Mouse (Mus musculus): ENCODE data around the gene Slc27a1. TPM values are rescaled to one million over a fixed set of nuclear protein-coding genes. Genes with fewer than 3 reads are reported as not detected.

The Slc27a1 gene
- total and polyA plus RNA-seq, 3 experiments: 0.33 TPM; not detected in 2

GRCm38 (mm10) chr8:71629096-71629697 is 60.5 kb downstream of the Slc27a1 start:
- TF ChIP-seq GATA1 (IDR thresholded peaks at IDR 0.05; ENCODE audit: borderline replicate concordance, low read length): no peak
- TF ChIP-seq TAL1 (conservative IDR thresholded peaks at IDR 0.05; ENCODE audit: low read depth, low read length): no peak
- no peak for TF ChIP-seq POLR2AphosphoS5 (IDR thresholded peaks at IDR 0.05; ENCODE audit: insufficient replicate concordance, low read depth, low read length)
- TF ChIP-seq GATA2 (IDR thresholded peaks at IDR 0.05; ENCODE audit: borderline replicate concordance, low read depth, low read length): no peak
- TF ChIP-seq CTCF (IDR thresholded peaks at IDR 0.05; ENCODE audit: low read depth, low read length): no peak
- Histone ChIP-seq H3K27me3 (ENCODE audit: insufficient read depth, low read length) (peaks cover 37% of the 10 kb centered on the region), H3K9me3 (replicated peaks) (peaks cover 13% of the 10 kb centered on the region), H3K4me3 (ENCODE audit: low read depth, low read length) (peak overlapping the region; percentile 18; the same call in 1 of the 2 replicates), H3K4me1 (ENCODE audit: insufficient read depth, low read depth, low read length) (peaks cover 48% of the 10 kb centered on the region), H3K36me3 (replicated peaks) (peaks cover 46% of the 10 kb centered on the region)
- DNase-seq (ENCODE audit: low spot score): peak; percentile 42
- no peak for ATAC-seq (ENCODE audit: extremely low read depth, insufficient number of reproducible peaks, low FRiP score, poor library complexity, severe bottlenecking)

GRCm38 (mm10) chr8:71629781-71630212 is 61.1 kb downstream of the Slc27a1 start:
- no peak for TF ChIP-seq GATA1 (IDR thresholded peaks at IDR 0.05; ENCODE audit: borderline replicate concordance, low read length)
- no peak for TF ChIP-seq GATA2 (IDR thresholded peaks at IDR 0.05; ENCODE audit: borderline replicate concordance, low read depth, low read length)
- TF ChIP-seq POLR2AphosphoS5 (IDR thresholded peaks at IDR 0.05; ENCODE audit: insufficient replicate concordance, low read depth, low read length): no peak
- no peak for TF ChIP-seq TAL1 (conservative IDR thresholded peaks at IDR 0.05; ENCODE audit: low read depth, low read length)
- no peak for TF ChIP-seq CTCF (IDR thresholded peaks at IDR 0.05; ENCODE audit: low read depth, low read length)
- peaks cover 54% of the 10 kb centered on the region for H3K4me1 ChIP-seq (ENCODE audit: insufficient read depth, low read depth, low read length)
- ATAC-seq (ENCODE audit: extremely low read depth, insufficient number of reproducible peaks, low FRiP score, poor library complexity, severe bottlenecking): no peak
- peaks cover 40% of the 10 kb centered on the region for H3K36me3 ChIP-seq (replicated peaks)
- peak overlapping the region; percentile 18; the same call in 1 of the 2 replicates for H3K4me3 ChIP-seq (ENCODE audit: low read depth, low read length)
- no peak for DNase-seq (ENCODE audit: low spot score)
- H3K9me3 ChIP-seq (replicated peaks): peaks cover 13% of the 10 kb centered on the region
- H3K27me3 ChIP-seq (ENCODE audit: insufficient read depth, low read length): peaks cover 43% of the 10 kb centered on the region

GRCm38 (mm10) chr8:71630761-71631160 is 62.1 kb downstream of the Slc27a1 start:
- H3K4me3 ChIP-seq (ENCODE audit: low read depth, low read length): no peak overlapping the region
- H3K9me3 ChIP-seq (replicated peaks): peaks cover 13% of the 10 kb centered on the region
- DNase-seq (ENCODE audit: low spot score): no peak
- H3K4me1 ChIP-seq (ENCODE audit: insufficient read depth, low read depth, low read length): peaks cover 54% of the 10 kb centered on the region
- TF ChIP-seq GATA1 (IDR thresholded peaks at IDR 0.05; ENCODE audit: borderline replicate concordance, low read length) (no peak), POLR2AphosphoS5 (IDR thresholded peaks at IDR 0.05; ENCODE audit: insufficient replicate concordance, low read depth, low read length) (no peak), TAL1 (conservative IDR thresholded peaks at IDR 0.05; ENCODE audit: low read depth, low read length) (no peak), GATA2 (IDR thresholded peaks at IDR 0.05; ENCODE audit: borderline replicate concordance, low read depth, low read length) (no peak), CTCF (IDR thresholded peaks at IDR 0.05; ENCODE audit: low read depth, low read length) (no peak)
- peaks cover 52% of the 10 kb centered on the region for H3K27me3 ChIP-seq (ENCODE audit: insufficient read depth, low read length)
- no peak for ATAC-seq (ENCODE audit: extremely low read depth, insufficient number of reproducible peaks, low FRiP score, poor library complexity, severe bottlenecking)
- H3K36me3 ChIP-seq (replicated peaks): peaks cover 30% of the 10 kb centered on the region

- no peak for DNase-seq (ENCODE audit: low spot score)
- Histone ChIP-seq H3K4me3 (ENCODE audit: low read depth, low read length) (no peak overlapping the region), H3K9me3 (replicated peaks) (peaks cover 13% of the 10 kb centered on the region), H3K27me3 (ENCODE audit: insufficient read depth, low read length) (peaks cover 63% of the 10 kb centered on the region), H3K36me3 (replicated peaks) (peaks cover 20% of the 10 kb centered on the region), H3K4me1 (ENCODE audit: insufficient read depth, low read depth, low read length) (peaks cover 54% of the 10 kb centered on the region)
- TF ChIP-seq TAL1 (conservative IDR thresholded peaks at IDR 0.05; ENCODE audit: low read depth, low read length) (no peak), GATA2 (IDR thresholded peaks at IDR 0.05; ENCODE audit: borderline replicate concordance, low read depth, low read length) (no peak), CTCF (IDR thresholded peaks at IDR 0.05; ENCODE audit: low read depth, low read length) (no peak), GATA1 (IDR thresholded peaks at IDR 0.05; ENCODE audit: borderline replicate concordance, low read length) (no peak), POLR2AphosphoS5 (IDR thresholded peaks at IDR 0.05; ENCODE audit: insufficient replicate concordance, low read depth, low read length) (no peak)
- no peak for ATAC-seq (ENCODE audit: extremely low read depth, insufficient number of reproducible peaks, low FRiP score, poor library complexity, severe bottlenecking)
Observed at GRCm38 (mm10) chr8:71631897-71632296, 63.2 kb downstream of the Slc27a1 start.

GRCm38 (mm10) chr8:71633164-71633563 is 64.5 kb downstream of the Slc27a1 start:
- H3K4me3 ChIP-seq (ENCODE audit: low read depth, low read length): no peak overlapping the region
- no peak for TF ChIP-seq CTCF (IDR thresholded peaks at IDR 0.05; ENCODE audit: low read depth, low read length)
- TF ChIP-seq GATA2 (IDR thresholded peaks at IDR 0.05; ENCODE audit: borderline replicate concordance, low read depth, low read length): no peak
- TF ChIP-seq POLR2AphosphoS5 (IDR thresholded peaks at IDR 0.05; ENCODE audit: insufficient replicate concordance, low read depth, low read length): no peak
- no peak for TF ChIP-seq TAL1 (conservative IDR thresholded peaks at IDR 0.05; ENCODE audit: low read depth, low read length)
- no peak for TF ChIP-seq GATA1 (IDR thresholded peaks at IDR 0.05; ENCODE audit: borderline replicate concordance, low read length)
- H3K9me3 ChIP-seq (replicated peaks): peaks cover 13% of the 10 kb centered on the region
- peaks cover 46% of the 10 kb centered on the region for H3K4me1 ChIP-seq (ENCODE audit: insufficient read depth, low read depth, low read length)
- peaks cover 71% of the 10 kb centered on the region for H3K27me3 ChIP-seq (ENCODE audit: insufficient read depth, low read length)
- peak; percentile 50 for DNase-seq (ENCODE audit: low spot score)
- H3K36me3 ChIP-seq (replicated peaks): peaks cover 10% of the 10 kb centered on the region
- ATAC-seq (ENCODE audit: extremely low read depth, insufficient number of reproducible peaks, low FRiP score, poor library complexity, severe bottlenecking): no peak

GRCm38 (mm10) chr8:71633981-71634667 is 65.4 kb downstream of the Slc27a1 start:
- Histone ChIP-seq H3K27me3 (ENCODE audit: insufficient read depth, low read length) (peaks cover 73% of the 10 kb centered on the region), H3K4me3 (ENCODE audit: low read depth, low read length) (no peak overlapping the region), H3K36me3 (replicated peaks) (peaks cover 7% of the 10 kb centered on the region), H3K9me3 (replicated peaks) (peaks cover 10% of the 10 kb centered on the region), H3K4me1 (ENCODE audit: insufficient read depth, low read depth, low read length) (peaks cover 47% of the 10 kb centered on the region)
- DNase-seq (ENCODE audit: low spot score) (no peak), ATAC-seq (ENCODE audit: extremely low read depth, insufficient number of reproducible peaks, low FRiP score, poor library complexity, severe bottlenecking) (no peak)
- TF ChIP-seq POLR2AphosphoS5 (IDR thresholded peaks at IDR 0.05; ENCODE audit: insufficient replicate concordance, low read depth, low read length) (no peak), CTCF (IDR thresholded peaks at IDR 0.05; ENCODE audit: low read depth, low read length) (no peak), GATA1 (IDR thresholded peaks at IDR 0.05; ENCODE audit: borderline replicate concordance, low read length) (no peak), TAL1 (conservative IDR thresholded peaks at IDR 0.05; ENCODE audit: low read depth, low read length) (no peak), GATA2 (IDR thresholded peaks at IDR 0.05; ENCODE audit: borderline replicate concordance, low read depth, low read length) (no peak)

Other genes starting within 250 kb of the Slc27a1 start
Only the 20 nearest of the 25 such genes appear.
- gene Ankle1, start 162.9 kb upstream of the Slc27a1 start, total RNA-seq (2014; fragmentation: Nextera tagmentation): 5.9 and 16.2 TPM in 2 replicates
- gene Ankle1, start 162.9 kb upstream of the Slc27a1 start, total RNA-seq (2017): 9.8 and 12.1 TPM in 2 replicates
- 13.7 and 15.1 TPM in 2 replicates for gene Ankle1, start 162.9 kb upstream of the Slc27a1 start, polyA plus RNA-seq (2012)
- gene Abhd8, start 105.2 kb upstream of the Slc27a1 start, total RNA-seq (2014; fragmentation: Nextera tagmentation): 2.6 and 3.9 TPM in 2 replicates
- 4.5 and 5.0 TPM in 2 replicates for gene Abhd8, start 105.2 kb upstream of the Slc27a1 start, total RNA-seq (2017)
- gene Abhd8, start 105.2 kb upstream of the Slc27a1 start, polyA plus RNA-seq (2012): 17.0 and 20.9 TPM in 2 replicates
- gene Mrpl34, start 103.9 kb upstream of the Slc27a1 start, total RNA-seq (2014; fragmentation: Nextera tagmentation): 42.0 and 65.5 TPM in 2 replicates
- gene Mrpl34, start 103.9 kb upstream of the Slc27a1 start, total RNA-seq (2017): 68.2 and 74.9 TPM in 2 replicates
- 149 and 161 TPM in 2 replicates for gene Mrpl34, start 103.9 kb upstream of the Slc27a1 start, polyA plus RNA-seq (2012)
- 51.9 and 56.2 TPM in 2 replicates for gene Dda1, start 99.7 kb upstream of the Slc27a1 start, total RNA-seq (2014; fragmentation: Nextera tagmentation)
- gene Dda1, start 99.7 kb upstream of the Slc27a1 start, total RNA-seq (2017): 16.2 and 19.6 TPM in 2 replicates
- gene Dda1, start 99.7 kb upstream of the Slc27a1 start, polyA plus RNA-seq (2012): 209 and 288 TPM in 2 replicates
- gene Ano8, start 82.9 kb upstream of the Slc27a1 start, total RNA-seq (2014; fragmentation: Nextera tagmentation): 0.97 and 1.1 TPM in 2 replicates
- 2.1 and 2.5 TPM in 2 replicates for gene Ano8, start 82.9 kb upstream of the Slc27a1 start, total RNA-seq (2017)
- 1.4 and 1.5 TPM in 2 replicates for gene Ano8, start 82.9 kb upstream of the Slc27a1 start, polyA plus RNA-seq (2012)
- 5.8 and 6.4 TPM in 2 replicates for gene Gtpbp3, start 80.8 kb upstream of the Slc27a1 start, total RNA-seq (2014; fragmentation: Nextera tagmentation)
- 14.6 and 18.2 TPM in 2 replicates for gene Gtpbp3, start 80.8 kb upstream of the Slc27a1 start, total RNA-seq (2017)
- gene Gtpbp3, start 80.8 kb upstream of the Slc27a1 start, polyA plus RNA-seq (2012): 26.1 and 33.3 TPM in 2 replicates
- gene Plvap, start 57.1 kb upstream of the Slc27a1 start, total RNA-seq (2014; fragmentation: Nextera tagmentation): not detected in 2 replicates
- 0.16 and 0.17 TPM in 2 replicates for gene Plvap, start 57.1 kb upstream of the Slc27a1 start, total RNA-seq (2017)
- gene Plvap, start 57.1 kb upstream of the Slc27a1 start, polyA plus RNA-seq (2012): 0.88 and 0.90 TPM in 2 replicates
- not detected in 2 replicates for gene Ccdc194, start 43.2 kb upstream of the Slc27a1 start, total RNA-seq (2014; fragmentation: Nextera tagmentation)
- gene Ccdc194, start 43.2 kb upstream of the Slc27a1 start, total RNA-seq (2017): 0.22 TPM in 1 of 2 replicates, not detected in the other
- gene Ccdc194, start 43.2 kb upstream of the Slc27a1 start, polyA plus RNA-seq (2012): not detected in 2 replicates
- gene Bst2, start 31.4 kb upstream of the Slc27a1 start, total RNA-seq (2014; fragmentation: Nextera tagmentation): 6.3 and 8.0 TPM in 2 replicates
- gene Bst2, start 31.4 kb upstream of the Slc27a1 start, total RNA-seq (2017): 6.4 and 7.6 TPM in 2 replicates
- gene Bst2, start 31.4 kb upstream of the Slc27a1 start, polyA plus RNA-seq (2012): 44.0 and 59.6 TPM in 2 replicates
- 40.4 and 41.4 TPM in 2 replicates for gene Mvb12a, start 26.0 kb upstream of the Slc27a1 start, total RNA-seq (2014; fragmentation: Nextera tagmentation)
- 56.2 and 75.9 TPM in 2 replicates for gene Mvb12a, start 26.0 kb upstream of the Slc27a1 start, total RNA-seq (2017)
- gene Mvb12a, start 26.0 kb upstream of the Slc27a1 start, polyA plus RNA-seq (2012): 132 and 166 TPM in 2 replicates
- not detected in 2 replicates for gene Tmem221, start 10.0 kb upstream of the Slc27a1 start, total RNA-seq (2014; fragmentation: Nextera tagmentation)
- gene Tmem221, start 10.0 kb upstream of the Slc27a1 start, total RNA-seq (2017): not detected in 2 replicates
- not detected in 2 replicates for gene Tmem221, start 10.0 kb upstream of the Slc27a1 start, polyA plus RNA-seq (2012)
- gene Nxnl1, start 2.3 kb upstream of the Slc27a1 start, total RNA-seq (2014; fragmentation: Nextera tagmentation): not detected in 2 replicates
- gene Nxnl1, start 2.3 kb upstream of the Slc27a1 start, total RNA-seq (2017): not detected in 2 replicates
- gene Nxnl1, start 2.3 kb upstream of the Slc27a1 start, polyA plus RNA-seq (2012): not detected in 2 replicates
- gene Pgls, start 23.3 kb downstream of the Slc27a1 start, total RNA-seq (2014; fragmentation: Nextera tagmentation): 39.7 and 47.5 TPM in 2 replicates
- gene Pgls, start 23.3 kb downstream of the Slc27a1 start, total RNA-seq (2017): 87.2 and 140 TPM in 2 replicates
- 331 and 360 TPM in 2 replicates for gene Pgls, start 23.3 kb downstream of the Slc27a1 start, polyA plus RNA-seq (2012)
- 8.3 and 11.4 TPM in 2 replicates for gene Fam129c, start 28.8 kb downstream of the Slc27a1 start, total RNA-seq (2014; fragmentation: Nextera tagmentation)
- gene Fam129c, start 28.8 kb downstream of the Slc27a1 start, total RNA-seq (2017): 6.6 and 7.0 TPM in 2 replicates
- gene Fam129c, start 28.8 kb downstream of the Slc27a1 start, polyA plus RNA-seq (2012): 8.1 and 10.4 TPM in 2 replicates
- gene Colgalt1, start 42.1 kb downstream of the Slc27a1 start, total RNA-seq (2014; fragmentation: Nextera tagmentation): 35.7 and 38.7 TPM in 2 replicates
- gene Colgalt1, start 42.1 kb downstream of the Slc27a1 start, total RNA-seq (2017): 30.5 and 42.4 TPM in 2 replicates
- gene Colgalt1, start 42.1 kb downstream of the Slc27a1 start, polyA plus RNA-seq (2012): 37.6 and 42.6 TPM in 2 replicates
- 6.5 and 7.3 TPM in 2 replicates for gene Unc13a, start 102.9 kb downstream of the Slc27a1 start, total RNA-seq (2014; fragmentation: Nextera tagmentation)
- gene Unc13a, start 102.9 kb downstream of the Slc27a1 start, total RNA-seq (2017): 4.1 and 5.2 TPM in 2 replicates
- gene Unc13a, start 102.9 kb downstream of the Slc27a1 start, polyA plus RNA-seq (2012): 3.7 and 4.6 TPM in 2 replicates
- 29.8 and 32.0 TPM in 2 replicates for gene Jak3, start 107.4 kb downstream of the Slc27a1 start, total RNA-seq (2014; fragmentation: Nextera tagmentation)
- gene Jak3, start 107.4 kb downstream of the Slc27a1 start, total RNA-seq (2017): 15.7 and 15.9 TPM in 2 replicates
- 68.8 and 73.6 TPM in 2 replicates for gene Jak3, start 107.4 kb downstream of the Slc27a1 start, polyA plus RNA-seq (2012)
- 3.4 and 9.1 TPM in 2 replicates for gene Insl3, start 120.3 kb downstream of the Slc27a1 start, total RNA-seq (2014; fragmentation: Nextera tagmentation)
- gene Insl3, start 120.3 kb downstream of the Slc27a1 start, total RNA-seq (2017): 2.7 and 4.6 TPM in 2 replicates
- 28.6 and 35.3 TPM in 2 replicates for gene Insl3, start 120.3 kb downstream of the Slc27a1 start, polyA plus RNA-seq (2012)
- not detected in 2 replicates for gene B3gnt3, start 132.9 kb downstream of the Slc27a1 start, total RNA-seq (2014; fragmentation: Nextera tagmentation)
- gene B3gnt3, start 132.9 kb downstream of the Slc27a1 start, total RNA-seq (2017): 0.05 and 0.06 TPM in 2 replicates
- not detected in 2 replicates for gene B3gnt3, start 132.9 kb downstream of the Slc27a1 start, polyA plus RNA-seq (2012)
- 2.2 and 27.3 TPM in 2 replicates for gene Fcho1, start 156.8 kb downstream of the Slc27a1 start, total RNA-seq (2014; fragmentation: Nextera tagmentation)
- 7.6 and 7.7 TPM in 2 replicates for gene Fcho1, start 156.8 kb downstream of the Slc27a1 start, total RNA-seq (2017)
- gene Fcho1, start 156.8 kb downstream of the Slc27a1 start, polyA plus RNA-seq (2012): 14.0 and 16.2 TPM in 2 replicates

Data from G1E (cell line).